Mouse (Mus musculus) E14TG2a.4 (cell line): ENCODE data around the gene Ccdc51.

ENCODE experiments used
- CTCF ChIP-seq: conservative IDR thresholded peaks from 2 replicates; pipeline ENCODE4 v1.5.1; 2014; ENCODE audit warnings: low read length
- NANOG ChIP-seq: IDR thresholded peaks from 2 replicates; pipeline ENCODE4 v1.6.1; 2014; ENCODE audit warnings: borderline replicate concordance, low read length, mixed read lengths

DNA sequence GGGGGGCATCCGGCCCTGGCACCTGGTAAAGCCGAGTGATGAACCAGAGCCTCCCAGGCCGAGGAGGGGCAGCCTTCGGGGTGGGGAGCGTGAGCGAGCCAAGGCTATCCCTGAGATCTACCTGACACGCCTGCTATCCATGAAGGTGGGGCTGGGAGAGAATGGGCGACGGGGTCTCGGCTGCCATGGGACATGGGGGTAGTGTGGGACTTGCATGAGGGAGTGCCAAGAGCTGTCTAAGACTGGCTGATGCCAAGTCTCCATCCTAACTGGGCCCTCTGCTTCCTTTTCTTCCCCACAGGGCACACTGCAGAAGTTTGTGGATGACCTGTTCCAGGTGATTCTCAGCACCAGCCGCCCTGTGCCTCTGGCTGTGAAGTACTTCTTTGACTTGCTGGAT is 32.0 kb downstream of the Ccdc51 start:
- TF ChIP-seq CTCF (no peak), NANOG (no peak)
